Comparison of ENCODE assay signal across 8 mouse cellular contexts in the genomic region with DNA sequence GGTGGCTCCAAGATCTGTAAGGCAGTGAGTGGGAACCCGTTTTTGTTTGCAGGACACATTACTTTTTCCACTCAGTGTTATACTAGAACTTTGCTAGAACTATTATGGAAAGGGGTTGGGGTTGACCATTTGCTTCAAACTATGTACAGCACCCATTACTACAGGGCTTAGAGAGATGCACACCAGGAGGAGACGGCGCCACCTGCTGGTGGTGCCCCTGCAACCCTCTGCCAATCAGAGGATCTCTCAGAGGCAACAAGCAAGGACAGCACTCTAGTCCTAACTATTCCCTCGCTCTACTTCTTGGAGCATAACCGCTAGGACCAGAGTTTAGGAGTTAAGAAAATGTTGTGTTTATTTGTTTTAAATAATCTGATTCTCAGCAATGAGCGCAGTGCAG.
DNase-seq lines count a peak whose midpoint lies in the region; ATAC-seq and TF ChIP-seq lines count a peak whose summit lies in the region.

No protein-coding gene starts in this region.

- H3K4me1 ChIP-seq in hindbrain, postnatal 0 days (ENCODE audit: insufficient read depth, low read length): peaks cover 5% of the 10 kb centered on the region; the same call in 1 of the 2 replicates
- no peaks in the 10 kb centered on the region for H3K4me1 ChIP-seq in hindbrain, embryonic 11.5 days (replicated peaks; ENCODE audit: control insufficient read depth, insufficient read depth, low read length)
- no peaks in the 10 kb centered on the region for H3K4me1 ChIP-seq in bone marrow macrophage, adult 2 months (ENCODE audit: control insufficient read depth, insufficient read depth, low read length)
- H3K4me1 ChIP-seq in hindbrain, embryonic 16.5 days (ENCODE audit: control insufficient read depth, insufficient read depth, low read depth, low read length): no peaks in the 10 kb centered on the region; the same call in 1 of the 2 replicates

- no peak overlapping the region for H3K9ac ChIP-seq in hindbrain, postnatal 0 days (replicated peaks; ENCODE audit: low read length)
- no peak overlapping the region for H3K9ac ChIP-seq in hindbrain, embryonic 11.5 days (ENCODE audit: low read depth, low read length)
- H3K9ac ChIP-seq in hindbrain, embryonic 16.5 days (ENCODE audit: low read depth, low read length): no peak overlapping the region

- peak; percentile 47 for TF ChIP-seq CTCF in hindbrain, postnatal 0 days (IDR thresholded peaks at IDR 0.05; ENCODE audit: low read depth)
- TF ChIP-seq CTCF in bone marrow macrophage, adult 2 months (IDR thresholded peaks at IDR 0.05; ENCODE audit: low read depth, low read length): peak; percentile 80

- H3K4me2 ChIP-seq in hindbrain, postnatal 0 days (ENCODE audit: low read depth, low read length): no peak overlapping the region
- H3K4me2 ChIP-seq in hindbrain, embryonic 11.5 days (replicated peaks; ENCODE audit: low read depth, low read length): no peak overlapping the region
- H3K4me2 ChIP-seq in hindbrain, embryonic 16.5 days (ENCODE audit: low read length): no peak overlapping the region

- TF ChIP-seq POLR2A in bone marrow macrophage, adult 2 months (IDR thresholded peaks at IDR 0.05; ENCODE audit: borderline replicate concordance, low read depth, low read length): no peak

- H3K27ac ChIP-seq in hindbrain, postnatal 0 days: no peak overlapping the region
- H3K27ac ChIP-seq in hindbrain, embryonic 11.5 days (ENCODE audit: low read depth, low read length): no peak overlapping the region
- no peak overlapping the region for H3K27ac ChIP-seq in bone marrow macrophage, adult 2 months (ENCODE audit: insufficient read depth, low read depth, low read length)
- no peak overlapping the region for H3K27ac ChIP-seq in hindbrain, embryonic 16.5 days (ENCODE audit: low read depth, low read length)

- WGBS in hindbrain, postnatal 0 days: 84% methylated on average over 6 of the region's 6 CpGs
- WGBS in hindbrain, embryonic 11.5 days: 85% methylated on average over 6 of the region's 6 CpGs
- WGBS in hindbrain, embryonic 16.5 days: 78% methylated on average over 6 of the region's 6 CpGs

- no peaks in the 10 kb centered on the region for H3K27me3 ChIP-seq in hindbrain, postnatal 0 days (ENCODE audit: insufficient read depth, low read length)
- no peaks in the 10 kb centered on the region for H3K27me3 ChIP-seq in hindbrain, embryonic 11.5 days (ENCODE audit: control insufficient read depth, insufficient read depth, low read length)
- no peaks in the 10 kb centered on the region for H3K27me3 ChIP-seq in hindbrain, embryonic 16.5 days (replicated peaks; ENCODE audit: control insufficient read depth, insufficient read depth, low read length)

- H3K4me3 ChIP-seq in hindbrain, postnatal 0 days (ENCODE audit: low read length): no peak overlapping the region
- H3K4me3 ChIP-seq in hindbrain, embryonic 11.5 days (ENCODE audit: low read depth, low read length): no peak overlapping the region
- H3K4me3 ChIP-seq in bone marrow macrophage, adult 2 months (ENCODE audit: insufficient read depth, low read length): no peak overlapping the region
- no peak overlapping the region for H3K4me3 ChIP-seq in hindbrain, embryonic 16.5 days (ENCODE audit: low read length)

- H3K36me3 ChIP-seq in hindbrain, postnatal 0 days (ENCODE audit: insufficient read depth, low read length): no peaks in the 10 kb centered on the region
- no peaks in the 10 kb centered on the region for H3K36me3 ChIP-seq in hindbrain, embryonic 11.5 days (ENCODE audit: control insufficient read depth, insufficient read depth, low read length)
- H3K36me3 ChIP-seq in hindbrain, embryonic 16.5 days (ENCODE audit: control insufficient read depth, insufficient read depth, low read length): no peaks in the 10 kb centered on the region

- H3K9me3 ChIP-seq in hindbrain, postnatal 0 days (ENCODE audit: low read length): no peaks in the 10 kb centered on the region
- H3K9me3 ChIP-seq in hindbrain, embryonic 11.5 days (ENCODE audit: control insufficient read depth, low read length): no peaks in the 10 kb centered on the region
- H3K9me3 ChIP-seq in hindbrain, embryonic 16.5 days (ENCODE audit: control insufficient read depth, low read length): no peaks in the 10 kb centered on the region

- no peak for ATAC-seq in hindbrain, postnatal 0 days
- ATAC-seq in hindbrain, embryonic 11.5 days (ENCODE audit: low FRiP score): no peak
- peak; percentile 41 for ATAC-seq in CD4-positive, CD25-positive, alpha-beta regulatory T cell, adult 4 months
- no peak for ATAC-seq in hindbrain, embryonic 16.5 days

- no peak for DNase-seq in hindbrain, postnatal 0 days (ENCODE audit: low spot score)
- DNase-seq in hindbrain, embryonic 11.5 days (ENCODE audit: low spot score): no peak
- DNase-seq in heart, postnatal 4 days: peak; percentile 47
- peak; percentile 62 for DNase-seq in lung, postnatal 14 days
- DNase-seq in thymus, postnatal 25 days: peak; percentile 49

Comparison
In these comparisons a context has a peak if more than half of its experiments do, and no peak if none do; other contexts are left out.
1. DNase-seq: peak in heart, postnatal 4 days (single experiment), lung, postnatal 14 days (single experiment) and thymus, postnatal 25 days (single experiment); none in hindbrain, postnatal 0 days (single experiment) and hindbrain, embryonic 11.5 days (single experiment).